16 mouse cellular contexts compared by ENCODE assay signal in genomic region chr3:106996186-106996585, GRCm38 (mm10). TPM values are rescaled to one million over a fixed set of nuclear protein-coding genes. Genes with fewer than 3 reads are reported as not detected.
A peak's percentile ranks its signal among the peaks of the same experiment; 100 is the strongest.
DNase-seq lines count a peak whose midpoint lies in the region; ATAC-seq and TF ChIP-seq lines count a peak whose summit lies in the region.
"Had no signal": no experiment of that assay in that cellular context is flagged by ENCODE, and none has a peak within 500 bp of the region (broad histone marks: within the 10 kb centered on the region; RNA-seq: fewer than 3 reads in every experiment).

No protein-coding gene starts in this region.

- no peak overlapping the region for H3K4me3 ChIP-seq in lung, adult 2 months (replicated peaks; ENCODE audit: extremely low read depth, low read depth, low read length)
- H3K4me3 ChIP-seq: erythroblast, embryonic 14.5 days; hindbrain, embryonic 15.5 days; layer of hippocampus, adult 2 months; liver, embryonic 13.5 days had no signal

- no peak for TF ChIP-seq POLR2A in lung, adult 2 months (IDR thresholded peaks at IDR 0.05; ENCODE audit: borderline replicate concordance, extremely low read depth, low read depth, low read length)

- no peaks in the 10 kb centered on the region for H3K4me1 ChIP-seq in lung, adult 2 months (ENCODE audit: control insufficient read depth, insufficient read depth, low read length)
- H3K4me1 ChIP-seq: hindbrain, embryonic 15.5 days; liver, embryonic 13.5 days had no signal

- peak; percentile 97 for ATAC-seq in granulocyte monocyte progenitor cell, adult 5-6 weeks (replicated peaks; ENCODE audit: poor library complexity, severe bottlenecking)
- peak; percentile 96 for ATAC-seq in megakaryocyte progenitor cell, adult 5-6 weeks (replicated peaks; ENCODE audit: poor library complexity)

- peak; percentile 12 to 34 for DNase-seq in lung, adult 18-20 months
- DNase-seq in lung, adult 2 months = no peak
- DNase-seq in left cerebral cortex, adult 8-10 months (ENCODE audit: low spot score in 2 of 2) = no peak
- no peak for DNase-seq in B cell, adult 2 months
- DNase-seq in layer of hippocampus, postnatal 10 days (ENCODE audit: low spot score in 2 of 2) = no peak
- DNase-seq: adrenal gland, postnatal 14 days; heart, adult 18-20 months; kidney, adult 18-20 months; liver, embryonic 13.5 days; right cerebral cortex, postnatal 4 days had no signal

- 49% methylated on average over 2 of the region's 2 CpGs for WGBS in lung, adult 2 months

- no peak for TF ChIP-seq CTCF in lung, adult 2 months (IDR thresholded peaks at IDR 0.05; ENCODE audit: insufficient read depth, low read length)

RNA-seq across cellular contexts. Expression of gene Kcna3, which starts 39.8 kb away (rescaled TPM):
- polyA plus RNA-seq in lung, adult 2 months (2012; rRNA removed) = 16.6 and 18.2 TPM in 2 replicates
- total RNA-seq in granulocyte monocyte progenitor cell, adult 5-6 weeks (2014; fragmentation: Nextera tagmentation) = 8.4 and 15.0 TPM in 2 replicates
- 4.4 and 5.1 TPM in 2 replicates for total RNA-seq in granulocyte monocyte progenitor cell, adult 5-6 weeks (2017)
- total RNA-seq in megakaryocyte progenitor cell, adult 5-6 weeks (2015) = 11.6 and 11.9 TPM in 2 replicates
- total RNA-seq in megakaryocyte progenitor cell, adult 5-6 weeks (2017) = 2.3 and 5.4 TPM in 2 replicates
- 10 to 100 TPM; 26.9 to 31.1 (median 27.7) TPM for total RNA-seq in left cerebral cortex, adult 8-10 months (2022)
- 10 to 100 TPM; 18.6 to 22.6 TPM for total RNA-seq in layer of hippocampus, postnatal 10 days (2021)
- total RNA-seq: G1E had no signal
- polyA plus RNA-seq: erythroblast, embryonic 14.5 days; G1E had no signal

Comparison
In these comparisons a context has a peak if more than half of its experiments do, and no peak if none do; other contexts are left out.
1. DNase-seq: peak in lung, adult 18-20 months (2 of 2); none in lung, adult 2 months (single experiment), left cerebral cortex, adult 8-10 months (0 of 2), B cell, adult 2 months (0 of 2) and layer of hippocampus, postnatal 10 days (0 of 2).